Mouse (Mus musculus) ES-E14 (cell line): ENCODE measurements at regions not wholly inside any gene's neighbourhood (a gene's known extent, or its start where the extent isn't known, plus 50 kb on each side); places are given as distances from the start of the nearest gene placed in this dataset.

Experiments used
- DNase-seq: peaks from one replicate; pipeline ENCODE4 v3.0.0-alpha.2; 2013; ENCODE audit warnings: low read depth, low spot score
- H3K27ac ChIP-seq: 2 replicates; pipeline ENCODE4 v1.5.1; 2012; ENCODE audit warnings: low read depth, mild to moderate bottlenecking, low read length, moderate library complexity, mixed read lengths; ENCODE audit not compliant: poor library complexity, insufficient read depth, severe bottlenecking
- H3K36me3 ChIP-seq: 2 replicates; pipeline ENCODE4 v1.6.1; 2012; ENCODE audit warnings: mild to moderate bottlenecking, low read length, moderate library complexity, mixed read lengths; ENCODE audit not compliant: control insufficient read depth, poor library complexity, insufficient read depth, severe bottlenecking
- H3K4me1 ChIP-seq, 2 experiments: fragments of 150-350 bp in 1 of 2; sonication (generic) in 1 of 2; 2 replicates each; pipeline ENCODE4 v1.6.1; 2012; ENCODE audit warnings: low read length in 2 of 2, mild to moderate bottlenecking in 1 of 2, mixed read lengths in 1 of 2; ENCODE audit not compliant: control insufficient read depth in 2 of 2, insufficient read depth in 2 of 2, poor library complexity in 1 of 2
- H3K4me3 ChIP-seq, 2 experiments: fragments of 150-350 bp in 1 of 2; sonication (generic) in 1 of 2; 2 replicates each; pipeline ENCODE4 v1.5.1; 2012; ENCODE audit warnings: low read length in 2 of 2, low read depth in 1 of 2, mild to moderate bottlenecking in 1 of 2, mixed read lengths in 1 of 2; ENCODE audit not compliant: insufficient read depth in 1 of 2, poor library complexity in 1 of 2, severe bottlenecking in 1 of 2
- H3K9ac ChIP-seq: 2 replicates; pipeline ENCODE4 v1.6.1; 2012; ENCODE audit warnings: low read depth, mild to moderate bottlenecking, low read length, mixed read lengths; ENCODE audit not compliant: poor library complexity, insufficient read depth, severe bottlenecking
- H3K9me3 ChIP-seq: fragments of 150-350 bp; sonication (generic); 2 replicates; pipeline ENCODE4 v1.6.1; 2012; ENCODE audit warnings: low read depth, mild to moderate bottlenecking, low read length; ENCODE audit not compliant: control insufficient read depth, insufficient read depth
- CHD2 ChIP-seq: IDR thresholded peaks from 2 replicates; pipeline ENCODE4 v1.6.1; 2014; ENCODE audit warnings: mild to moderate bottlenecking, low read depth, low read length, inconsistent platforms
- HCFC1 ChIP-seq: IDR thresholded peaks from 2 replicates; pipeline ENCODE4 v1.6.1; 2012; ENCODE audit warnings: low read length, inconsistent platforms, borderline replicate concordance; ENCODE audit not compliant: insufficient read depth
- MAFK ChIP-seq: IDR thresholded peaks from 2 replicates; pipeline ENCODE4 v1.6.1; 2014; ENCODE audit warnings: mild to moderate bottlenecking, low read depth, low read length, inconsistent platforms; ENCODE audit not compliant: insufficient read depth
- ZC3H11A ChIP-seq: IDR thresholded peaks from 2 replicates; pipeline ENCODE4 v1.6.1; 2012; ENCODE audit warnings: low read depth, mild to moderate bottlenecking, inconsistent platforms, low read length, borderline replicate concordance
- ZNF384 ChIP-seq: IDR thresholded peaks from 2 replicates; pipeline ENCODE4 v1.6.1; 2012; ENCODE audit warnings: low read depth, low read length, inconsistent platforms
- in situ Hi-C, 2 experiments: fragments of 600-800 bp; cut with MboI; formaldehyde crosslinking; loops; one replicate each; pipeline ENCODE4 v1.15.1; 2025; ENCODE audit warnings: low sequenced_read_pairs in 2 of 2, inconsistent platforms in 1 of 2; ENCODE audit not compliant: unreplicated experiment in 2 of 2

DNA sequence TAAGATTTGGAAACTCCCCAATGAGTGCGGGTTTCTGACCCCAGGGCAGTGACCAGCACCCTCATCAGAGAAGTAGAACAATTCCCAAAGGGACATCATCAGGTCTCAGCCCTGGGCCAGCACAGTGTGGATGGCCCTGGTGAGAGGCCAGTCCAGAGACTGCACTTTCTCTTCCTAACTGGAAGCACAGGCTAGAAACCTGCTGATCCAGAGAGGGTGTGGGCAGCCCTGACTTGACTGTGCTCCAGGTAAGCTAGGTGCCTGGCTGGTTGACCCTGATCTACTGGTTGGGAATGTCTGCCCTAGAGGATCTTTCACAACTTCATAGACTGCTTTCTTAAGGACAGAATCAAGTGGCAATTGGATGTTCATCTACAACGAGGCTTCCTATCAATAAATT, 857.4 kb upstream of the Car8 start:
- no peak for DNase-seq
- no peak overlapping the region for H3K4me3 ChIP-seq
- no peaks in the 10 kb centered on the region for H3K9me3 ChIP-seq
- H3K9ac ChIP-seq, result no peak overlapping the region
- H3K36me3 ChIP-seq, result no peaks in the 10 kb centered on the region
- H3K4me1 ChIP-seq, result no peaks in the 10 kb centered on the region
- in situ Hi-C loops, result loop anchor here in 1 of 2 experiments (10.0 kb wide), 1 partner anchor 501 kb away; no protein-coding TSS in a partner anchor
- H3K27ac ChIP-seq, result no peak overlapping the region
- TF ChIP-seq CHD2 (no peak), HCFC1 (no peak), ZNF384 (no peak), ZC3H11A (no peak), MAFK (no peak)

DNA sequence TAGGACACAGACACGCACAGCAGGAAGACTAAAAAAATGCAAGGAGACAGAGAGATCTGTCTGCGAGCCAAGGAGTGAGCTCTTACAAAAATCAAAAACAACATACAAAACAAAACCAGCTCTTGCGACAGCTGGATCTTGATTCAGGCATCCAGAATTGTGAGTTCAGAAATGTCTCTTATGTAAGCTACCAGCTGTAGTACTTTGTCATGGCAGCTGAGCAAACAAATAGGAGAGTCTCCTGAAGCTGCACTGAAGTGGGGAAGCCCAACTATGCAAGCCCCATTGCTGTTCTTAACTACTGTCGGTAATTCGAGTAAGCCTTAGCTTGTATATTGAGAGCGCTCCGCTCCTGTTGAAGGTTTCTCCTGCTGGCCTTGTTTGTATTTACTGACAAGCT, 856.8 kb upstream of the Car8 start:
- Histone ChIP-seq H3K36me3 (no peaks in the 10 kb centered on the region), H3K4me3 (no peak overlapping the region), H3K9ac (no peak overlapping the region), H3K27ac (no peak overlapping the region), H3K9me3 (no peaks in the 10 kb centered on the region), H3K4me1 (no peaks in the 10 kb centered on the region)
- in situ Hi-C loops, result loop anchor here in 1 of 2 experiments (10.0 kb wide), 1 partner anchor 501 kb away; no protein-coding TSS in a partner anchor
- TF ChIP-seq ZC3H11A (no peak), MAFK (no peak), ZNF384 (no peak), HCFC1 (no peak), CHD2 (no peak)
- no peak for DNase-seq

DNA sequence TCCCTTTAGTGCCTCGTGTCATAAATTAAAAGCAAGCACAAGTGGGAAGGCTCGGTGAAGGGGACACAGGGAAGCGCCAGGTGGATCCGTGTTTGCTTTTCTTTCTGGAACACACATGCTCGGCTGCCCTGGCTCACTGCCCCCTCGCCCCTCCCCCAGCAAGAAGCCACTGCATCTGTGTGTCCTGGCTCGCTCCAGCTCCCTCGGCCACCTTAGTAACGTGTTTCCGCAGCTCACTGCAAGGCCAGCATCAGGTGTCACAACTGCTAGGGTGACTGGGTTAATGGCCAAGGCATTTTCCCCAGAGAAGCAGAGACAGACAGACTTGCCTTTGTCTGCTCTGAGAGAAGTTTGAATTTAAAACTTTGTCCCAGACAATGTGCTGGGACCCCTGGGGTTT, 855.7 kb upstream of the Car8 start:
- H3K36me3 ChIP-seq, result no peaks in the 10 kb centered on the region
- no peak overlapping the region for H3K27ac ChIP-seq
- H3K9ac ChIP-seq, result no peak overlapping the region
- no peaks in the 10 kb centered on the region for H3K9me3 ChIP-seq
- no peak for DNase-seq
- no peak overlapping the region for H3K4me3 ChIP-seq
- TF ChIP-seq ZC3H11A (no peak), MAFK (no peak), HCFC1 (no peak), CHD2 (no peak), ZNF384 (no peak)
- in situ Hi-C loops, result loop anchor here in 1 of 2 experiments (10.0 kb wide), 1 partner anchor 500 kb away; no protein-coding TSS in a partner anchor
- no peaks in the 10 kb centered on the region for H3K4me1 ChIP-seq

DNA sequence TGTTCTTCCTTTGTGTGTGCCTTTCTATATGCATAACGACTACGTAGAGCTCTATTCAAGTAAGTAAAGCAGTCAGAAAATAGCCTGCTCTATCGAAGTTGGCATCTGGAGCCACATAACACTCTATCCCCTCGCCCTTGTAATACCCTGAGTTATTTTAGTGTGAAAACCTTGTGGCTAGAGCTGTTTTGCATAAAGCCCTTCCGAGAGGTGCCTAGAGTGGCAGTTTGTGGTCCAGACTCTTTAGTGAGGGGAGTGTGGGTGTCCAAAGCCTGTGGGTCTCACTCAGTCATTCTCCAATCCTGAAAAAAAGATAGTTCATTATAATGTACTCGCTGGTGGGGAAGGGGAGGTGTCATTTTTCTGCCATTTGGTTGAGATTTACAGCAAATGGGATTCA, 855.2 kb upstream of the Car8 start:
- Histone ChIP-seq H3K36me3 (no peaks in the 10 kb centered on the region), H3K4me1 (no peaks in the 10 kb centered on the region), H3K27ac (no peak overlapping the region), H3K4me3 (no peak overlapping the region), H3K9ac (no peak overlapping the region), H3K9me3 (no peaks in the 10 kb centered on the region)
- TF ChIP-seq ZNF384 (no peak), ZC3H11A (no peak), CHD2 (no peak), HCFC1 (no peak), MAFK (no peak)
- in situ Hi-C loops, result loop anchor here in 1 of 2 experiments (10.0 kb wide), 1 partner anchor 499 kb away; no protein-coding TSS in a partner anchor
- no peak for DNase-seq

DNA sequence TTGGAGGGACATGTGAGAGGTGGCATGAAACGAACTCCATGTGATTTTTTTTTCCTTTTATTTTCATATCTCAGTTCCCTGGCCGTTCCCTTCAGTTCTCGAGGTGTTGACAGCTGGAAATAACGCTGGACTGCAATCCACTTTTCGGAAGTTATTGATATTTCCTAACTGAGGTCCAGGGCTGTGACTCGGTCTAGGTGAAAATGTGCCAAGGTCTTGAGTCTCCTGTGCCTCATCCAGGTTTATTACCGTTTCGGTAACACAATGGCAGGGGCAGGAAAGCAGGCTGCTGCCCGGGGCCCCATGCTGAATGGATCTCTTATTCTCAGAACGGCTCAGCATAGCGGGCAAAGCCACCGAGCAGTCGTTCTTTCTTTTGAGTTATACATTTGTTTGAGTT, 844.7 kb upstream of the Car8 start:
- H3K4me3 ChIP-seq, result no peak overlapping the region
- H3K36me3 ChIP-seq, result no peaks in the 10 kb centered on the region
- no peaks in the 10 kb centered on the region for H3K4me1 ChIP-seq
- no peak overlapping the region for H3K27ac ChIP-seq
- no peaks in the 10 kb centered on the region for H3K9me3 ChIP-seq
- H3K9ac ChIP-seq, result no peak overlapping the region
- in situ Hi-C loops, result no loop called here
- DNase-seq, result no peak
- TF ChIP-seq ZC3H11A (no peak), CHD2 (no peak), HCFC1 (no peak), ZNF384 (no peak), MAFK (no peak)
